ENCODE assay signal across 15 mouse cellular contexts in the genomic region with DNA sequence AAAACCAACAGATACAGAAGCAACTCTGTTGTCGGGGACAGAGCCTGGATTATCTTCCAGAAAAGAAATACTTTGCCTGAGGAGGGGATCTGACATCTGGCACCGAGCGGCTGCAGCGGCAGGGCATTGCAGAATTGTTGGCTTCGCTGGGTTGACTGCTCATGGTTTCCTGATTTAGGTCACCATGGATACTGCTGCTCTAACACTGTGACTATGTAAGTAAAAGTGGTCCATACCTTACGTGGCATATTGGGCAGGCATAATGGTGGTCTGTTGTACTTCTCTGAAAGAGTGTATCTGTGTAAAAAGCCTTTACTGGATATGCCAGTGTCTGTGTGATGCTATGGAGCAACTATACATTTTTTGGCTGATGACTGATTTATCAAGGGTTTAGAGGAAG.
"Had no signal": no experiment of that assay in that cellular context is flagged by ENCODE, and none has a peak within 500 bp of the region (broad histone marks: within the 10 kb centered on the region; RNA-seq: fewer than 3 reads in every experiment).

No protein-coding gene starts in this region.

- H3K9me3 ChIP-seq: liver, embryonic 13.5 days; stomach, embryonic 15.5 days had no signal

- DNase-seq: kidney, adult 18-20 months; kidney, adult 9 months; kidney, postnatal 14 days; kidney, postnatal 4 days; liver, embryonic 13.5 days; lung, adult 2 months; lung, postnatal 36 days; right cerebral cortex, postnatal 25 days; spleen, adult 18-20 months; thymus, postnatal 25 days had no signal

- H3K4me1 ChIP-seq: liver, embryonic 13.5 days; megakaryocyte, embryonic 14.5 days had no signal

- H3K4me2 ChIP-seq: liver, embryonic 13.5 days; midbrain, embryonic 11.5 days; stomach, embryonic 15.5 days had no signal

- ATAC-seq: lung, postnatal 0 days; midbrain, embryonic 16.5 days had no signal

- H3K27me3 ChIP-seq: liver, embryonic 13.5 days; stomach, embryonic 15.5 days had no signal

- H3K9ac ChIP-seq: liver, embryonic 13.5 days; stomach, embryonic 15.5 days had no signal

- H3K4me3 ChIP-seq: liver, embryonic 13.5 days; megakaryocyte, embryonic 14.5 days; stomach, embryonic 15.5 days had no signal

- H3K36me3 ChIP-seq: liver, embryonic 13.5 days; stomach, embryonic 15.5 days had no signal

- H3K27ac ChIP-seq: liver, embryonic 13.5 days; stomach, embryonic 15.5 days had no signal
